Mouse (Mus musculus): Measurements from ENCODE around the gene Kcna7. TPM values are rescaled to one million over a fixed set of nuclear protein-coding genes. Genes with fewer than 3 reads are reported as not detected.
A peak's percentile ranks its signal among the peaks of the same experiment; 100 is the strongest.

The Kcna7 gene
- polyA plus RNA-seq, 1 experiment from 2014 or later, result not detected

- Histone ChIP-seq H3K9me3 (no peaks in the 10 kb centered on the region), H3K4me3 (replicated peaks) (peak overlapping the region; percentile 53; the same call in 1 of the 2 replicates), H3K27ac (no peak overlapping the region), H3K27me3 (replicated peaks) (peaks cover 31% of the 10 kb centered on the region), H3K9ac (no peak overlapping the region), H3K4me1 (peaks cover 29% of the 10 kb centered on the region), H3K4me2 (peak overlapping the region; percentile 94; the same call in 1 of the 2 replicates), H3K36me3 (peaks cover 8% of the 10 kb centered on the region; the same call in 1 of the 2 replicates)
- no peak for ATAC-seq (ENCODE audit: insufficient read depth, low FRiP score, low read depth)
- WGBS, result 85% methylated on average over 15 of the region's 15 CpGs
Measured at GRCm38 (mm10) chr7:45368178-45368577, 37.3 kb upstream of the Kcna7 start.

- no peak overlapping the region for H3K9ac ChIP-seq
- H3K4me3 ChIP-seq (replicated peaks), result no peak overlapping the region; the same call in 1 of the 2 replicates
- peak overlapping the region; percentile 99; the same call in 1 of the 2 replicates for H3K4me2 ChIP-seq
- peaks cover 28% of the 10 kb centered on the region for H3K27me3 ChIP-seq (replicated peaks)
- H3K4me1 ChIP-seq, result peaks cover 29% of the 10 kb centered on the region
- H3K36me3 ChIP-seq, result peaks cover 13% of the 10 kb centered on the region; the same call in 1 of the 2 replicates
- no peak overlapping the region for H3K27ac ChIP-seq
- H3K9me3 ChIP-seq, result no peaks in the 10 kb centered on the region
- no peak for ATAC-seq (ENCODE audit: insufficient read depth, low FRiP score, low read depth)
- WGBS, result 72% methylated on average over 16 of the region's 16 CpGs
Measured at GRCm38 (mm10) chr7:45369022-45369745, 36.3 kb upstream of the Kcna7 start.

- H3K36me3 ChIP-seq, result peaks cover 13% of the 10 kb centered on the region; the same call in 1 of the 2 replicates
- H3K9me3 ChIP-seq, result no peaks in the 10 kb centered on the region
- H3K27me3 ChIP-seq (replicated peaks), result peaks cover 27% of the 10 kb centered on the region
- H3K27ac ChIP-seq, result no peak overlapping the region
- H3K9ac ChIP-seq, result peak overlapping the region; percentile 35; the same call in 1 of the 2 replicates
- H3K4me1 ChIP-seq, result peaks cover 29% of the 10 kb centered on the region
- H3K4me2 ChIP-seq, result peak overlapping the region; percentile 99
- no peak for ATAC-seq (ENCODE audit: insufficient read depth, low FRiP score, low read depth)
- 7% methylated on average over 50 of the region's 52 CpGs for WGBS
- peak overlapping the region; percentile 55 for H3K4me3 ChIP-seq (replicated peaks)
Measured at GRCm38 (mm10) chr7:45369836-45370474, 35.5 kb upstream of the Kcna7 start.

GRCm38 (mm10) chr7:45370475-45371311 is 34.8 kb upstream of the Kcna7 start, which contains the start of gene Lin7b:
Gene Lin7b, minus strand, starts transcription at chr7:45370583.
- peaks cover 29% of the 10 kb centered on the region for H3K4me1 ChIP-seq
- H3K4me3 ChIP-seq (replicated peaks), result peak within 1 kb of the TSS; percentile 55
- 8% methylated on average over 28 of the region's 28 CpGs for WGBS
- H3K27me3 ChIP-seq (replicated peaks), result peaks cover 20% of the 10 kb centered on the region
- peaks cover 13% of the 10 kb centered on the region; the same call in 1 of the 2 replicates for H3K36me3 ChIP-seq
- ATAC-seq (ENCODE audit: insufficient read depth, low FRiP score, low read depth), result peak; percentile 78
- H3K9ac ChIP-seq, result peak within 1 kb of the TSS; percentile 35; the same call in 1 of the 2 replicates
- no peak within 1 kb of the TSS for H3K27ac ChIP-seq
- peak within 1 kb of the TSS; percentile 99 for H3K4me2 ChIP-seq
- H3K9me3 ChIP-seq, result no peaks in the 10 kb centered on the region

GRCm38 (mm10) chr7:45372371-45372770 is 33.1 kb upstream of the Kcna7 start:
- 81% methylated on average over 5 of the region's 5 CpGs for WGBS
- peaks cover 12% of the 10 kb centered on the region for H3K27me3 ChIP-seq (replicated peaks)
- no peaks in the 10 kb centered on the region for H3K9me3 ChIP-seq
- no peak overlapping the region for H3K4me3 ChIP-seq (replicated peaks)
- no peak overlapping the region for H3K27ac ChIP-seq
- H3K4me2 ChIP-seq, result no peak overlapping the region
- no peak overlapping the region for H3K9ac ChIP-seq
- ATAC-seq (ENCODE audit: insufficient read depth, low FRiP score, low read depth), result no peak
- H3K36me3 ChIP-seq, result peaks cover 30% of the 10 kb centered on the region
- peaks cover 19% of the 10 kb centered on the region for H3K4me1 ChIP-seq

GRCm38 (mm10) chr7:45374620-45375019 is 30.8 kb upstream of the Kcna7 start:
- no peak for ATAC-seq (ENCODE audit: insufficient read depth, low FRiP score, low read depth)
- Histone ChIP-seq H3K9me3 (no peaks in the 10 kb centered on the region), H3K4me1 (peaks cover 10% of the 10 kb centered on the region; the same call in 1 of the 2 replicates), H3K9ac (no peak overlapping the region), H3K36me3 (peaks cover 48% of the 10 kb centered on the region), H3K4me3 (replicated peaks) (no peak overlapping the region), H3K4me2 (no peak overlapping the region), H3K27me3 (replicated peaks) (no peaks in the 10 kb centered on the region), H3K27ac (no peak overlapping the region)
- WGBS, result 89% methylated on average over 8 of the region's 8 CpGs

GRCm38 (mm10) chr7:45376057-45376456 is 29.4 kb upstream of the Kcna7 start:
- Histone ChIP-seq H3K4me2 (no peak overlapping the region), H3K9me3 (no peaks in the 10 kb centered on the region), H3K9ac (no peak overlapping the region), H3K4me1 (no peaks in the 10 kb centered on the region), H3K36me3 (peaks cover 61% of the 10 kb centered on the region), H3K27me3 (replicated peaks) (no peaks in the 10 kb centered on the region), H3K4me3 (replicated peaks) (no peak overlapping the region), H3K27ac (no peak overlapping the region)
- WGBS, result 86% methylated on average over 1 of the region's 1 CpGs
- ATAC-seq (ENCODE audit: insufficient read depth, low FRiP score, low read depth), result no peak

GRCm38 (mm10) chr7:45386077-45386476 is 19.4 kb upstream of the Kcna7 start:
- Histone ChIP-seq H3K36me3 (peaks cover 80% of the 10 kb centered on the region), H3K4me1 (no peaks in the 10 kb centered on the region), H3K27ac (no peak overlapping the region), H3K27me3 (replicated peaks) (no peaks in the 10 kb centered on the region), H3K4me3 (replicated peaks) (no peak overlapping the region), H3K4me2 (no peak overlapping the region), H3K9me3 (no peaks in the 10 kb centered on the region), H3K9ac (no peak overlapping the region)
- ATAC-seq (ENCODE audit: insufficient read depth, low FRiP score, low read depth), result no peak
- 92% methylated on average over 3 of the region's 3 CpGs for WGBS

- ATAC-seq (ENCODE audit: insufficient read depth, low FRiP score, low read depth), result peak; percentile 67
- H3K9me3 ChIP-seq, result no peaks in the 10 kb centered on the region
Measured at GRCm38 (mm10) chr7:45395129-45395541, 10.3 kb upstream of the Kcna7 start.

GRCm38 (mm10) chr7:45395578-45396336 is 9.7 kb upstream of the Kcna7 start, which contains the start of gene Snrnp70:
Gene Snrnp70, minus strand, starts transcription at chr7:45395742.
- no peaks in the 10 kb centered on the region for H3K27me3 ChIP-seq (replicated peaks)
- H3K9me3 ChIP-seq, result no peaks in the 10 kb centered on the region
- peak within 1 kb of the TSS; percentile 98 for H3K27ac ChIP-seq
- peaks cover 17% of the 10 kb centered on the region; the same call in 1 of the 2 replicates for H3K36me3 ChIP-seq
- peak within 1 kb of the TSS; percentile 72 for H3K9ac ChIP-seq
- under 1% methylated on average over 60 of the region's 60 CpGs for WGBS
- H3K4me1 ChIP-seq, result peaks cover 11% of the 10 kb centered on the region
- H3K4me3 ChIP-seq (replicated peaks), result peak within 1 kb of the TSS; percentile 86
- peak within 1 kb of the TSS; percentile 89 for H3K4me2 ChIP-seq
- peak; percentile 97 for ATAC-seq (ENCODE audit: insufficient read depth, low FRiP score, low read depth)

More at GRCm38 (mm10) chr7:45395129-45395541, 10.3 kb upstream of the Kcna7 start:
- peak overlapping the region; percentile 89 for H3K4me2 ChIP-seq
- WGBS, result 0% methylated on average over 17 of the region's 20 CpGs
- H3K4me1 ChIP-seq, result peaks cover 11% of the 10 kb centered on the region
- H3K27ac ChIP-seq, result peak overlapping the region; percentile 98
- H3K9ac ChIP-seq, result peak overlapping the region; percentile 72
- peaks cover 21% of the 10 kb centered on the region; the same call in 1 of the 2 replicates for H3K36me3 ChIP-seq
- peak overlapping the region; percentile 86 for H3K4me3 ChIP-seq (replicated peaks)
- H3K27me3 ChIP-seq (replicated peaks), result no peaks in the 10 kb centered on the region
